Mouse (Mus musculus) forebrain, embryonic 11.5 days (tissue): ENCODE data around the gene Eml6. TPM values are rescaled to one million over a fixed set of nuclear protein-coding genes. Genes with fewer than 3 reads are reported as not detected.
"Not testable (repeated sequence)": the region's sequence is repeated elsewhere in the genome, so short reads cannot be mapped to it uniquely, and the experiment has no call there.

Source experiments
- ATAC-seq: fragments of 200-750 bp; cut with Nextera tagmentation; replicated peaks from 2 replicates; pipeline ENCODE4 v1.8.0; 2017; ENCODE audit warnings: moderate TSS enrichment; ENCODE audit not compliant: low FRiP score
- DNase-seq: peaks from one replicate; pipeline ENCODE4 v3.0.0-alpha.2; 2017; ENCODE audit warnings: low spot score
- H3K27ac ChIP-seq: fragments of 300-500 bp; sonication (generic); 2 replicates; pipeline ENCODE4 v1.5.1; 2014; ENCODE audit warnings: low read depth, low read length
- H3K27me3 ChIP-seq: fragments of 300-500 bp; sonication (generic); 2 replicates; pipeline ENCODE4 v1.6.1; 2014; ENCODE audit warnings: mild to moderate bottlenecking, low read length, mixed read lengths; ENCODE audit not compliant: control insufficient read depth, insufficient read depth
- H3K36me3 ChIP-seq: fragments of 300-500 bp; sonication (generic); 2 replicates; pipeline ENCODE4 v1.6.1; 2014; ENCODE audit warnings: mild to moderate bottlenecking, low read length, moderate library complexity, mixed read lengths; ENCODE audit not compliant: control insufficient read depth, insufficient read depth
- H3K4me1 ChIP-seq: fragments of 300-500 bp; sonication (generic); replicated peaks from 2 replicates; pipeline ENCODE4 v1.6.1; 2014; ENCODE audit warnings: low read length, mixed read lengths; ENCODE audit not compliant: control insufficient read depth, insufficient read depth
- H3K4me2 ChIP-seq: fragments of 300-500 bp; sonication (generic); 2 replicates; pipeline ENCODE4 v1.6.1; 2014; ENCODE audit warnings: low read depth, mild to moderate bottlenecking, low read length, moderate library complexity, mixed read lengths; ENCODE audit not compliant: severe bottlenecking
- H3K4me3 ChIP-seq: fragments of 300-500 bp; sonication (generic); 2 replicates; pipeline ENCODE4 v1.5.1; 2014; ENCODE audit warnings: low read depth, low read length
- H3K9ac ChIP-seq: fragments of 300-500 bp; sonication (generic); 2 replicates; pipeline ENCODE4 v1.6.1; 2014; ENCODE audit warnings: low read length
- H3K9me3 ChIP-seq: fragments of 300-500 bp; sonication (generic); 2 replicates; pipeline ENCODE4 v1.6.1; 2016; ENCODE audit warnings: low read length, mixed read lengths; ENCODE audit not compliant: control insufficient read depth
- WGBS: fragments of 180-500 bp; shearing (Covaris S2); extraction: QIAGEN DNeasy Blood & Tissue Kit; methylation state at CpG from one replicate; pipeline ENCODE4 v1.1.7; 2014; 5-methylcytosine and 5-hydroxymethylcytosine counted together
- polyA plus RNA-seq: library from polyadenylated mRNA; unstranded; fragments of >200 nt; fragmentation: Nextera tagmentation; extraction: Ambion mirVana; gene quantifications from 2 replicates; pipeline ENCODE4 v1.2.1, GENCODE M21; 2014

Gene Eml6
- polyA plus RNA-seq, 1 experiment from 2014 or later = 0.76 TPM

DNA sequence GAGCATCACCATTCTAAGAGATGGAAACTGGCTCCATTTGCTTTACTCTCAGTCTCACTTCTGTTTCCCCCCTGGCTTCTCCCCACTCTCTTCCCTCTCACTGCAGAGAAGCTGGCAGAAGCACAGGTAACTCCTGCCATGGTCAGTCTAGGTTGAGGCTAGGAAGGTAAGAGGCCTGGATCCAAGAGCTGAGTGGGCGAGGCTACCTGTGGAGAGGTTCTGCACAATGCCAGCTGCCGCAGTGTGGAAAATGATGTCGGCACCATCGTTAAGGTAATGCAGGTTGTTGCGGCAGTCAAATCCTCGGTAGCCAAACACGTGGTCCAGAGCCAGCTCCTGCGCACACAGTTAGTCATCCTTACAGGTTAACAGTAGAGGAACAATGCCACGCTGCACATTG is 264.4 kb downstream of the Eml6 start:
- Histone ChIP-seq H3K9ac (no peak overlapping the region), H3K4me2 (no peak overlapping the region), H3K27ac (no peak overlapping the region), H3K4me1 (no peaks in the 10 kb centered on the region; the same call in 1 of the 2 replicates), H3K9me3 (no peaks in the 10 kb centered on the region), H3K27me3 (peaks cover 2% of the 10 kb centered on the region; the same call in 1 of the 2 replicates), H3K4me3 (no peak overlapping the region), H3K36me3 (no peaks in the 10 kb centered on the region)
- DNase-seq = no peak
- WGBS = 90% methylated on average over 9 of the region's 9 CpGs
- ATAC-seq = no peak

DNA sequence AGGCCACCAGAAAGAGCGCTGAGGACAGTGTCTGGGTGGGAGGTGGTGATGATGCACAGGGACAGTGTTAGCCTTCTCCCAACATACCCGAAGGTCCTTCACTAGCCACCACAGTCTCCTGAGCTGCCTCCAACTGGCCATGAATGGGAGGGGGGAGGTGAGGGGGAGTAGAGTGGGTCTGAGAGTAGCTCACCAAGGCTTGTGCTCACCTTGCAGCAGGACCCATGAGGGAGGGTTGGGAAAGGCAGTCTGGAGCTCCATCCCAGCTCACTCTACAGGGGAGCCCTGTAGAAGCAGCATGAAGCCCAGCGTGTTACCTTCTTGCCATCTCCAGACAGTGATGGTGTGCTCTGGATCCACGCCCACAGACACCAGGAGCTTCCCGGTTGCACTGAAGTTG is 267.2 kb downstream of the Eml6 start:
- ATAC-seq = no peak
- H3K27me3 ChIP-seq = no peaks in the 10 kb centered on the region
- no peaks in the 10 kb centered on the region for H3K4me1 ChIP-seq
- no peaks in the 10 kb centered on the region for H3K36me3 ChIP-seq
- no peaks in the 10 kb centered on the region for H3K9me3 ChIP-seq
- H3K27ac ChIP-seq = no peak overlapping the region
- 90% methylated on average over 5 of the region's 5 CpGs for WGBS
- H3K4me3 ChIP-seq = no peak overlapping the region
- H3K9ac ChIP-seq = no peak overlapping the region
- no peak overlapping the region for H3K4me2 ChIP-seq
- DNase-seq = no peak

DNA sequence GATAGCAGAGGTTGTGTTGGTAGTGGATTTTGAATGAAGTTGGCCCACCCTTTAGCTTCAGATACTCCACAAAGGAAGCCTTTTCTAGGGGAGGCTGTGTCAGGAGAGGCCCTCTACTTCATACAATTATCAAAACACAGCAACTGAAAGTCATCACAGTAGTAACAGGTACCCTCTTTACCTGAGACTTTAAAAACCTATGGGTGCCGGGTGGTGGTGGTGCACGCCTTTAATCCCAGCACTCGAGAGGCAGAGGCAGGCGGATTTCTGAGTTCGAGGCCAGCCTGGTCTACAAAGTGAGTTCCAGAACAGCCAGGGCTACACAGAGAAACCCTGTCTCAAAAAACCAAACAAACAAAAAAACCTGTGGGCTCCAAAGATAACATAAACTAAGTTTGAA is 269.8 kb downstream of the Eml6 start:
- not testable (repeated sequence) for H3K9me3 ChIP-seq, H3K27me3 ChIP-seq, H3K36me3 ChIP-seq, DNase-seq, H3K4me2 ChIP-seq, ATAC-seq, H3K27ac ChIP-seq, H3K4me1 ChIP-seq, H3K4me3 ChIP-seq, H3K9ac ChIP-seq
- 94% methylated on average over 5 of the region's 5 CpGs for WGBS

DNA sequence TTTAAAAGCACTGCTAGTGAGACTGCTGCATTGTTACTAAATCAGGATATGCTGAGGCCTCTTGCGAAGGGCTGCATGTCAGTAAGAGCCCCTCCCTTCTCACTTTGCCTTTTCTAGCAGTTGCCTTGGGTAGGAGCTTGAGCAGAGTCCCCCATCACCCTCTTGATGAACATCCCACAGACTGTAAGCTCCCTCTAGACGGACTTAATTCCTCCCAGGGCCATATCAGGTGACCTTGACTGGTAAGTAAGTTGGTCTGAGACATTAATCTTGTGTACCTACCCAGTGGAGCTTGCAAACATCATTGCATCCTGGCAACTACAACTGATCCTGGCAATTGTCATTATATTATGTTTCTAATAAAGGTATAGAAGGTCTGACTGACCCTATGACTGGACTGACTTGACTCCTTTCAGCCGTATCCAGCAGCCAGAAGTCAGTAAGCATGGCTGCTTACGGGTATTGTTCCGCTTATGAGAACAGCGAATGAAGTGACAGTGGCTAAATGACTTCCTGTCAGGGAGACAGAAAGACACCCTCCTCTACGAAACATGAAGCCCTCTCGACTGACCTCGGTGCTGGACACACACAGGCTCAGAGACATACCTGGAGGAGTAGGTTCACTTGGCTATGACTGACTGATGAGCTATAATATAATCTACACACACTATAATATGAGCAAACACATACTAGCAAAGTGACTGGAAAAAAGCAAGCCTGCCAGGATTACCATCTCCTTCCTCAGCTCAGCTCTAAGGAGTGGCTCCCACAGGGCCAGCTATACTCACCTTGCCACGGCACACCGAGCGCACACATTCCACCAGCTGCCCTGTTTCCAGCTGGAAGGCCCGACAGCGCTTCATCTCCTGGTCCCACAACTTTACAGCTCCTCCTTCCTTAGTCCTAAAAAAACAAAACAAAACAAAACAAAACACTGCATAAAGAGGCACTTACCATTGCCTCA is 273.9 kb downstream of the Eml6 start:
- no peak overlapping the region for H3K27ac ChIP-seq
- ATAC-seq (no peak), DNase-seq (no peak)
- H3K27me3 ChIP-seq = no peaks in the 10 kb centered on the region
- H3K36me3 ChIP-seq = no peaks in the 10 kb centered on the region
- H3K9ac ChIP-seq = no peak overlapping the region
- no peaks in the 10 kb centered on the region for H3K4me1 ChIP-seq
- H3K4me2 ChIP-seq = no peak overlapping the region
- H3K4me3 ChIP-seq = no peak overlapping the region
- H3K9me3 ChIP-seq = no peaks in the 10 kb centered on the region
- WGBS = 88% methylated on average over 14 of the region's 14 CpGs

DNA sequence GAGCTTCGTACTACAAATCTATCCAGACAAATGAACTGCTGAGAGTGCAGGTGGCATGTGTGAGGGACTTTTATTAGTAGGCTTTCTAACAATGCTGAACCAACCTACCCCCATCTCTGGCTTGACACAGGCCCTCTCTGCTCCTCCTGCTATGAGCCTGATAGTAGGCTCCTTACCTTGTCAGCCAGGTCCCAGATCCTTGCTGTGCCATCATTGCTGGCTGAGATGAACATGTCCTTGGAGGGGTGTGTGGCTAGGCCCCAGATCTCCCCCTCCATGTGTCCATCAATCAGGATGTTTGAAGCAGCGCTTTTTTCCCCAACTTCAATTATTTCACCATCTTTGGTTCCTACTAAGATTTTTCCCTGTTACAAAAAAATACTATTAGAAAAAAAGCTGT is 274.8 kb downstream of the Eml6 start:
- DNase-seq (no peak), ATAC-seq (no peak)
- Histone ChIP-seq H3K4me3 (no peak overlapping the region), H3K27ac (no peak overlapping the region), H3K9me3 (no peaks in the 10 kb centered on the region), H3K4me1 (no peaks in the 10 kb centered on the region), H3K4me2 (no peak overlapping the region), H3K36me3 (peaks cover 3% of the 10 kb centered on the region; the same call in 1 of the 2 replicates), H3K9ac (no peak overlapping the region), H3K27me3 (no peaks in the 10 kb centered on the region)
- WGBS = 91% methylated on average over 2 of the region's 2 CpGs

DNA sequence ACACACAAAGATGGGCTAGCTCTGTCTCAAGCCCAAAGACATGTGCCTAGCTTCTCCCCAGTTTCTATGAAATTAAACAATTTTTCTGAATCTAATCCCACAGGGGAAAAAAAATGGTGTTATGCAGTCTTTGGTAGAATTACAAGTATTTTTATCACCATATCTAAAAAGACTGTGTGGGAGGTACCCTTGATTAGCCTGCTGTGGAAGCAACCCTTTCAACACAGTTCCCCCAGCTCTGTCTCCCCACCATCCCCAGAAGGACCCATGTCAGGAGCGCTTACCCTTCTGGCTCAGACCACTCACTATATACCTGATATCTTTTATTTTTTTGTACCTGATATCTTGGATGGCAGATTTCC is 276.4 kb downstream of the Eml6 start:
- Histone ChIP-seq H3K9ac (no peak overlapping the region), H3K4me1 (no peaks in the 10 kb centered on the region), H3K27me3 (no peaks in the 10 kb centered on the region), H3K4me3 (no peak overlapping the region), H3K36me3 (peaks cover 4% of the 10 kb centered on the region; the same call in 1 of the 2 replicates), H3K9me3 (no peaks in the 10 kb centered on the region), H3K27ac (no peak overlapping the region), H3K4me2 (no peak overlapping the region)
- ATAC-seq (no peak), DNase-seq (no peak)
- WGBS = 100% methylated on average over 1 of the region's 1 CpGs

DNA sequence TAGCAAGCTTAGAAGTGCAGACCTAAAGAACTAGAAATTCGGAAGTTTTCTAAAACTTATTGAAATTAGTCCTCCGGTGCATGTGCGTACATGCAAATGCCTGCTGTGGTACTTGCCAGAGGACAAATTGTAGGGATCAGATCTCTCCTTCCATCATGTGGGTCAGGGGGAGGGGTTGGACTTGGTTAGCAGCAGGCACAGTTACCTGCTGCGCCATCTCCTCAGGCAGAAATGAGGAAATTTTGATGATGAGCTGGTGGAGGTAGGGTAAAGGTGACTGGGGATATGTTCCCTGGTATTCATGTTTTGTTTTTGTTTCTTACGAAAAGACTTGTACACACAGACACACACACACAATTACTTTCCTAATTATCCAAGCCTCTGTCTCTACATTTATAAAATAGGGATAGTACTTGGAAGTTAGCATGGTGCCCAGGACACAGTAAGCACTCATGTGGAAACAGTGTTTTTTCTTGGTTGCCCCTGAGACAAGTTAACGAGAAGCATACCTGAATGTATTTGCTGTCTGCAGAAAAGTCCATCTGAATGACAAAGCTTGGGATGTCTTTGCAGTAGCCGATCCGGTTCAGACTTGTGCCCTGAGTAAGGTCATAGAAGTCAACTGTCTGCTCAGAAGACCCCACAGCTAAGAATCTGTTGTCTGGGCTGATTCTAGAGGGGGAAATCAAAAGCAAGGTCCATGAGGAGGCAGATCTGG is 276.9 kb downstream of the Eml6 start:
- no peaks in the 10 kb centered on the region for H3K4me1 ChIP-seq
- H3K27me3 ChIP-seq = no peaks in the 10 kb centered on the region
- no peak overlapping the region for H3K27ac ChIP-seq
- no peak for DNase-seq
- no peak overlapping the region for H3K4me2 ChIP-seq
- no peak overlapping the region for H3K4me3 ChIP-seq
- H3K9me3 ChIP-seq = no peaks in the 10 kb centered on the region
- peaks cover 4% of the 10 kb centered on the region; the same call in 1 of the 2 replicates for H3K36me3 ChIP-seq
- no peak for ATAC-seq
- no peak overlapping the region for H3K9ac ChIP-seq
- 86% methylated on average over 8 of the region's 8 CpGs for WGBS

DNA sequence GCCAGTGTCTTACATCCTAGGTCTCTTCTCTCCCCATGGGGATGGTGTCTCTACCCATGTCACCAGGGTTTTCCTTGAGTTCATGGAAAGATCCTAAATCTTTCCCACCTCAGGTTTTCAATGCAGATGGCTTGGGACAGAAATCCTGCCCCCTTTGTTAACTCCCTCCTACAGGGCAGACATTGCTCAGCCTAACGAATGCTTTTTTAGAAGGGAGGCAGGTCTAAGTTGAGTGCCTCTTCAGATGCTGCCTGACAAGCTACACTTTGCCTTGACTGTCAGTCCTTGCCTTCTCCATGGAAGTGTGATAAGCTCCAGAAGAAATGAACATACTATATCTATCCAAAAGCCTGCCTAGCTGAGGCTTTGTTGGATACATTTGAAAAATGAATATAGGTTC is 278.0 kb downstream of the Eml6 start:
- Histone ChIP-seq H3K9me3 (no peaks in the 10 kb centered on the region), H3K4me3 (no peak overlapping the region), H3K4me1 (no peaks in the 10 kb centered on the region), H3K36me3 (peaks cover 4% of the 10 kb centered on the region; the same call in 1 of the 2 replicates), H3K4me2 (no peak overlapping the region), H3K27me3 (no peaks in the 10 kb centered on the region), H3K9ac (no peak overlapping the region), H3K27ac (no peak overlapping the region)
- DNase-seq (no peak), ATAC-seq (no peak)
- WGBS = 69% methylated on average over 1 of the region's 1 CpGs
